Mouse (Mus musculus) liver, postnatal 0 days (tissue): ENCODE data around the gene Hexb.

Source experiments
- CTCF ChIP-seq: sonication (generic); IDR thresholded peaks from 2 replicates; pipeline ENCODE4 v1.5.1; 2016; ENCODE audit warnings: antibody characterized with exemption, low read depth
- EP300 ChIP-seq: IDR thresholded peaks from 2 replicates; pipeline ENCODE4 v1.6.1; 2016; ENCODE audit warnings: antibody characterized with exemption, low read depth, mild to moderate bottlenecking

- TF ChIP-seq CTCF (no peak), EP300 (no peak)
Measured at GRCm38 (mm10) chr13:97223856-97224255, 25.7 kb upstream of the Hexb start.
